Mouse (Mus musculus) hindbrain, embryonic 14.5 days (tissue): ENCODE results near the gene Wee2. TPM values are rescaled to one million over a fixed set of nuclear protein-coding genes. Genes with fewer than 3 reads are reported as not detected.

Experiments used
- ATAC-seq: fragments of 200-750 bp; cut with Nextera tagmentation; 2 replicates; pipeline ENCODE4 v1.8.0; 2017; ENCODE audit warnings: moderate number of reproducible peaks, mild to moderate bottlenecking, moderate TSS enrichment, moderate library complexity; ENCODE audit not compliant: low FRiP score
- DNase-seq: peaks from one replicate; pipeline ENCODE4 v3.0.0-alpha.2; 2015; ENCODE audit warnings: low spot score
- H3K27ac ChIP-seq: fragments of 300-500 bp; sonication (generic); 2 replicates; pipeline ENCODE4 v1.5.1; 2014; ENCODE audit warnings: mild to moderate bottlenecking, moderate library complexity
- H3K27me3 ChIP-seq: fragments of 300-500 bp; sonication (generic); 2 replicates; pipeline ENCODE4 v1.6.1; 2014; ENCODE audit warnings: mild to moderate bottlenecking, low read length, mixed read lengths; ENCODE audit not compliant: control insufficient read depth, insufficient read depth
- H3K36me3 ChIP-seq: fragments of 300-500 bp; sonication (generic); replicated peaks from 2 replicates; pipeline ENCODE4 v1.6.1; 2014; ENCODE audit not compliant: control insufficient read depth, insufficient read depth
- H3K4me1 ChIP-seq: fragments of 300-500 bp; sonication (generic); replicated peaks from 2 replicates; pipeline ENCODE4 v1.6.1; 2014; ENCODE audit warnings: antibody characterized with exemption, low read length, mixed read lengths; ENCODE audit not compliant: control insufficient read depth, insufficient read depth
- H3K4me2 ChIP-seq: fragments of 300-500 bp; sonication (generic); replicated peaks from 2 replicates; pipeline ENCODE4 v1.6.1; 2014; ENCODE audit warnings: mild to moderate bottlenecking, moderate library complexity
- H3K4me3 ChIP-seq: fragments of 300-500 bp; sonication (generic); replicated peaks from 2 replicates; pipeline ENCODE4 v1.5.1; 2014; ENCODE audit warnings: mild to moderate bottlenecking, low read length
- H3K9ac ChIP-seq: fragments of 300-500 bp; sonication (generic); 2 replicates; pipeline ENCODE4 v1.6.1; 2014
- H3K9me3 ChIP-seq: fragments of 300-500 bp; sonication (generic); 2 replicates; pipeline ENCODE4 v1.6.1; 2016; ENCODE audit warnings: low read length; ENCODE audit not compliant: control insufficient read depth
- WGBS: fragments of 180-500 bp; shearing (Covaris S2); extraction: QIAGEN DNeasy Blood & Tissue Kit; methylation state at CpG from one replicate; pipeline ENCODE4 v1.1.7; 2014; 5-methylcytosine and 5-hydroxymethylcytosine counted together
- polyA plus RNA-seq: library from polyadenylated mRNA; unstranded; fragments of >200 nt; fragmentation: Nextera tagmentation; extraction: Ambion mirVana; gene quantifications from 2 replicates; pipeline ENCODE4 v1.2.1, GENCODE M21; 2014

Wee2 gene
- polyA plus RNA-seq, 1 experiment from 2014 or later, result 0.17 TPM

DNA sequence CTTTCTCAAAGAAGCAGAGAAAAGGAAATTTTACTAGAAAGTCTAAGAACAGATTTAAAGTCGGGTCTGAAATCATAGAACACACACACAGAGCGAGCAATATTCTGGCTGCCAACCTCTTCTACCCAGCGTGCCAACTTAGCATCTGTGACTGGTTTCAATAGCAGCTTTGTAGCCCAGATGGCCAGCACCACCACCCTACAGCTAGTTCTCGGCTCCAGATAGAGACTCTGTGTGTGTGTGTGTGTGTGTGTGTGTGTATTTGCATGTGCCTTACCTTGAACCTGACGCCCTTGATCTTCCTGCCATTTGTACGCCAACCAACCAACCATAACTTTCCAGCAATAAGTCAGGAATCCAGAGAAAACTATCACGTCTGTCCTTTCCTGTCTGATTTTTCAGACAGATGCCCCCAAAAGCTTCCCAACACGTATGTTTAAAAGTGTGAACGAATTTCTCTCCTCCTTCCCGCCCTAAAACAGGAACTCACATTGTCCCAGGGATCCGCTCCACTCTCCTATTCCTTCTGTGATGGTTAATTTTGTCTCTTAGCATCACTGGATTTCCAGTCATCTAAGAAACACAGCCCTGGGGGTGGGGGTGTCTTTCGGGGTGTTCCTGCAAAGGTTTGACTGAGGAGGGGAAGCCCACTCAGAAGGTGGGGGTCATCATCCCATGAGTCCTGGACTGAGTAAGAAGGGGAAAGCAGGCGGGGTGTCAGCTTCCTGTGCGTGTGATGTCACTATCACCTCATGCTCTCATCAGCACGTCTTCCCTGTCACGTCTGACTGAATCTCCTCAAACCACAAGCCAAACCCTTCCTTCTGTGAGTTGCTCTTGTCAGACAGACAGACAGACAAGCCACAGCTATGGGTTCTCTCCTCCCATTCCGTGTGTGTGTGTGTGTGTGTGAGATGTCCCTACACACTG lies 6.3 kb upstream of the Wee2 start:
- H3K9ac ChIP-seq, result no peak overlapping the region
- H3K36me3 ChIP-seq, result no peaks in the 10 kb centered on the region
- ATAC-seq (no peak), DNase-seq (peak; percentile 47)
- H3K27me3 ChIP-seq, result no peaks in the 10 kb centered on the region
- H3K4me3 ChIP-seq, result no peak overlapping the region
- H3K4me1 ChIP-seq, result peaks cover 32% of the 10 kb centered on the region
- H3K4me2 ChIP-seq, result no peak overlapping the region
- H3K27ac ChIP-seq, result no peak overlapping the region
- H3K9me3 ChIP-seq, result no peaks in the 10 kb centered on the region
- 82% methylated on average over 17 of the region's 17 CpGs for WGBS

GRCm38 (mm10) chr6:40434697-40435096 lies 4.2 kb upstream of the Wee2 start:
- Histone ChIP-seq H3K36me3 (no peaks in the 10 kb centered on the region), H3K9ac (peak overlapping the region; percentile 87), H3K27ac (peak overlapping the region; percentile 82), H3K27me3 (no peaks in the 10 kb centered on the region), H3K4me1 (peaks cover 21% of the 10 kb centered on the region), H3K4me3 (peak overlapping the region; percentile 81), H3K9me3 (no peaks in the 10 kb centered on the region), H3K4me2 (peak overlapping the region; percentile 66)
- ATAC-seq, result no peak
- no peak for DNase-seq
- 4% methylated on average over 7 of the region's 7 CpGs for WGBS

DNA sequence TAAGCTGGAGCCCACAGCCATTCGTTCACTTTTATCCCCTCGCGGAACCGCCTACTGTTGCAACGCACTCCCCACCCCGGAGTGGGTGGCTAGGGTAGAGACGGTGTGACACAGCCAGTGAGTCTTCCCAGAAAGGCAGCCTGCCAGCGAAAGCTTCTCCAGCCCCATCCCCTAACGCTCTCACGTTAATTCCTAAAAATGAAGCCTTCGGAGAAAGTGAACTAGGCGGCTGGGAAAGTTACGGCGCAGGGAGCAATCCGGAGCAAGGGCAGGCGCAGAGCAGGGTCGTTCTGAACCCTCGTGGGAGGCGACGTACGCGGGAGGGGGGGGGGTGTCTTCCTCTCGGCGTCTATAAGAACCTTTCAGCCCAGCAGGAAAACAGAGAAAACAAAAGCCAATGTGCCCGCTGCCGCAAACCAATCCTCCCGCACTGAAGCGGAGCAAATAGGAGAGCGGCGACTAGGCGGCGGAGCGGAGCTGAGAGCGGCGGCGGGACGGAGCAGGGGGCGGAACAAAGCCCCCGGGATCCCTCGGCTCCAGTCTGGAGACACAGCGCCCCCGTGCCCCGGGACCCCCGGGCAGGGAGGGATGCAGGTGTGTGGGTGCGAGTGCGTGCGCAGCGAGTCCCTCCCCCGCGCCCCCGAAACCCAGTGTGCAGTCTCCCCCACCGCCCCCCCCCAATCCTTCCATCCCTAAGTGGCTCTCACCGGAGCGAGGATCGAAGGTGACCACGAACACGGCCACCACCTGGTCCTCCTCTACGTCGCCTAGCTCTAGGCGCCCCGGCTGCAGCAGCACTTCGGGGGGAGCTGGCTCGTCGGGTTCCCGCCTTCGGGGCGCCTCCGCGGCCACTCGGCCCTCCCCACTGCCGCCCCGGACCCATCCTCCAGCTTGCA lies 3.5 kb upstream of the Wee2 start:
- WGBS, result under 1% methylated on average over 62 of the region's 72 CpGs

GRCm38 (mm10) chr6:40436047-40436483 lies 2.8 kb upstream of the Wee2 start, which contains the start of gene E330009J07Rik:
Gene E330009J07Rik (minus strand): TSS chr6:40436135.
- H3K9me3 ChIP-seq, result no peaks in the 10 kb centered on the region
- H3K36me3 ChIP-seq, result no peaks in the 10 kb centered on the region
- peak within 1 kb of the TSS; percentile 81 for H3K4me3 ChIP-seq
- WGBS, result under 1% methylated on average over 37 of the region's 38 CpGs
- peak; percentile 66 for DNase-seq
- H3K9ac ChIP-seq, result peak within 1 kb of the TSS; percentile 87
- H3K4me1 ChIP-seq, result peaks cover 16% of the 10 kb centered on the region
- H3K4me2 ChIP-seq, result peak within 1 kb of the TSS; percentile 66
- ATAC-seq, result peak; percentile 90
- H3K27ac ChIP-seq, result peak within 1 kb of the TSS; percentile 82
- H3K27me3 ChIP-seq, result no peaks in the 10 kb centered on the region

More for the DNA sequence above, 3.5 kb upstream of the Wee2 start:
- Histone ChIP-seq H3K27me3 (no peaks in the 10 kb centered on the region), H3K9me3 (no peaks in the 10 kb centered on the region), H3K36me3 (no peaks in the 10 kb centered on the region), H3K4me2 (peak overlapping the region; percentile 66), H3K4me1 (peaks cover 18% of the 10 kb centered on the region), H3K4me3 (peak overlapping the region; percentile 81), H3K27ac (peak overlapping the region; percentile 82), H3K9ac (peak overlapping the region; percentile 87)
- peak; percentile 59 for DNase-seq
- ATAC-seq, result peak; percentile 75

- H3K4me2 ChIP-seq, result no peak overlapping the region
Measured at GRCm38 (mm10) chr6:40439731-40440130, 843 bp downstream of the Wee2 start.

DNA sequence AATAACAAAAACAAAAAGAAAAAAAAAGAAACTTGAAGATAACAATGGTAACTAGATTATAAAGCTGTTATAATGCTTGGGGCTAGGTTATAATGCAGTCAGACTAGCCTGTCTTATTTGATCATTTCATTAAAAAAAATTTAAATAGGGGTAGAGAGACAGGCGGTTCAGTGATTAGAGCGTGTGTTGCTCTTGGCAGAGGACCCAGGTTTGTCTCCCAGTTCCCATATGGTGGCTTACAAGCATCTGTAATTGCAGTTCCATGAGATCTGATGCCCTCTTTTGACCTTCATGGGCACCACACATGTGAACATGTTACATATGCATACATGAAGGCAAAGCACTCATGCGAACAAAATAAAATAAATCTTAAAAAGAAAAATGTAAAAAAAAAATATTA lies 2.4 kb downstream of the Wee2 start:
- DNase-seq (no peak), ATAC-seq (no peak)
- Histone ChIP-seq H3K27me3 (no peaks in the 10 kb centered on the region), H3K4me3 (no peak overlapping the region), H3K4me2 (no peak overlapping the region), H3K36me3 (no peaks in the 10 kb centered on the region), H3K4me1 (peaks cover 5% of the 10 kb centered on the region; the same call in 1 of the 2 replicates), H3K27ac (no peak overlapping the region), H3K9me3 (no peaks in the 10 kb centered on the region), H3K9ac (no peak overlapping the region)
- 64% methylated on average over 3 of the region's 3 CpGs for WGBS

More at GRCm38 (mm10) chr6:40439731-40440130, 843 bp downstream of the Wee2 start:
- Histone ChIP-seq H3K36me3 (no peaks in the 10 kb centered on the region), H3K4me1 (peaks cover 8% of the 10 kb centered on the region), H3K27me3 (no peaks in the 10 kb centered on the region), H3K4me3 (no peak overlapping the region), H3K9me3 (no peaks in the 10 kb centered on the region), H3K27ac (no peak overlapping the region), H3K9ac (no peak overlapping the region)
- 53% methylated on average over 12 of the region's 12 CpGs for WGBS
- DNase-seq, result no peak
- ATAC-seq, result no peak

DNA sequence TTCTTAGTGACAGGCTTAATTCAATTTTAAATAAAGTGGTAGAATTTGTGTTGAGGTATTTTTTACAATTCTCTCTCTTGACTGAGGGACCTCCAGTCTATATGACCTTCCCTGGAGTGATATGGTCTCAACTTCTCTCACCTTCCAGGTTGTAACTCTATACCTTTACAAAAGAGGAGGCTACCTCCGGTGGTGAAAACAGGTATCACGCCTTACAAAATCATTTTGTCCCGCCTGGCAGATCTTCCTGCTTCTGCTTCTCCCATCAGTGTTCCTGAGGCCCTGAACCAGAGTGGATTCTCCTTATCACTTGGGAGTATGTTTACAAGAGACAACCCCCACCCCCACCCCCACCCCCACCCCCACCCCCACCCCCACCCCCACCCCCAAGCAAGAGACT lies 2.9 kb downstream of the Wee2 start:
- DNase-seq (no peak), ATAC-seq (no peak)
- Histone ChIP-seq H3K27me3 (no peaks in the 10 kb centered on the region), H3K4me3 (no peak overlapping the region), H3K4me1 (peaks cover 5% of the 10 kb centered on the region; the same call in 1 of the 2 replicates), H3K27ac (no peak overlapping the region), H3K9me3 (no peaks in the 10 kb centered on the region), H3K36me3 (no peaks in the 10 kb centered on the region), H3K4me2 (no peak overlapping the region), H3K9ac (no peak overlapping the region)
- 50% methylated on average over 3 of the region's 3 CpGs for WGBS

GRCm38 (mm10) chr6:40443281-40443928 lies 4.5 kb downstream of the Wee2 start:
- no peak overlapping the region for H3K4me2 ChIP-seq
- H3K27me3 ChIP-seq, result no peaks in the 10 kb centered on the region
- no peak overlapping the region for H3K4me3 ChIP-seq
- no peak overlapping the region for H3K9ac ChIP-seq
- no peaks in the 10 kb centered on the region for H3K36me3 ChIP-seq
- no peak overlapping the region for H3K27ac ChIP-seq
- ATAC-seq (peak; percentile 60), DNase-seq (no peak)
- 38% methylated on average over 10 of the region's 10 CpGs for WGBS
- no peaks in the 10 kb centered on the region for H3K9me3 ChIP-seq
- H3K4me1 ChIP-seq, result peaks cover 5% of the 10 kb centered on the region; the same call in 1 of the 2 replicates
